Mouse (Mus musculus): ENCODE data around the gene Asic4.
A peak's percentile ranks its signal among the peaks of the same experiment; 100 is the strongest.

The Asic4 gene

GRCm38 (mm10) chr1:75469287-75469825 is 19.1 kb downstream of the Asic4 start:
- peak in 1 of 2 experiments; percentile 21 for DNase-seq

DNA sequence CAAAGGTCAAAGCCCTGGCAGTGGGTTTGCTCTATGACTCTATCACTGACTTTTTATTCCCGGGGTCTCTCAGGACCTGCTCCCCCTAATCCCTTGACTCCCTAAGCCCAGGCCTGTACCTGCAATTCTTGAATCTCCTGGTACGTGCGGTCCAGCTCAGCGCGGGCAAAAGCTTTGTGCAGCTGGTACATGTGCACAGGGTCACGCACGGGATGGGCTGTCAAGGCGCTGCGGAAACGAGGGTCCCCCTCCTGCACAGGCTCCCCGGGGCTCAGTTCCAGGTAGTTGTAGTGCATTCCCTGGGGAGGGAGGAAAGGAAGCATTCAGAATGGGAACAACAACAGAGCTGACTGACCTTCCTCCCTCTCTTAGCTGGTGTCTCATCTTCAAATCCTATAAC is 26.2 kb downstream of the Asic4 start:
- DNase-seq, result no peak

- peak; percentile 96 for DNase-seq
These were observed 27.2 kb downstream of the Asic4 start for GRCm38 (mm10) chr1:75477264-75477965.

DNA sequence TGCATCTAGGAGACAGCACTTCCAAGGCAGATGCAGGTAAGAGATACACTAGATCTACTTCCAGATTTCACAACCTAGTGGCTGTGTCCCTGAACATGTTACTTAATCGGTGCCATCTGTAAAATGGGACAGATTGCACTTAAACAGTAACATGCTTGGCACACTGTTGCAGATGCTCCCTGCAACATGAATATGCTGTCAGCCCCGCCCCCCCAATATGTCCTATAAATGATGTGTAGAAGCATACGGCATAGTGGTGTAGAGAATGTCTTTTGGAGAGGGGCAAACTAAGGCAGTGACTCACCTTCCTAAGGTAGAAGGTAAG is 27.7 kb downstream of the Asic4 start:
- no peak for DNase-seq

DNA sequence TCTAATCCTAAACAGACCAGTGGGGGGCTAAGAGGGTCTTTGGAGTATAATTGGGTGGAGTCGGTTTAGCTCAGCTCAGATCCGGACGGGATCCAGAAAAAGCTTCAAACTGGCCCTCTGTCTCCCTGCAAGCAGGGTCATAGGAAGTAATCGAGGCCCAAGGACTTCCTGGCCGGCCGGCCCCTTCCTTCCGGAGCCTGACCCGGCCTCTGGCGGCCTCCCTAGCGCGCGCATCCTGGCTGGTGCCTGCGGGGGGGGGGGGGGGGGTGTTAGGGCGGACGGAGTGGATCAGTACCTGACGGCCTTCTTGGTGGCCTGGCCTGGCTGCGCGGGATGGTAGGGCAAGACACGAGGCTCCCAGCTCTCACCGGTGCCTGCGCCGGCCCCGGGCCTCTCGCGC is 28.3 kb downstream of the Asic4 start:
- peak in 1 of 2 experiments; percentile 50 for DNase-seq

DNA sequence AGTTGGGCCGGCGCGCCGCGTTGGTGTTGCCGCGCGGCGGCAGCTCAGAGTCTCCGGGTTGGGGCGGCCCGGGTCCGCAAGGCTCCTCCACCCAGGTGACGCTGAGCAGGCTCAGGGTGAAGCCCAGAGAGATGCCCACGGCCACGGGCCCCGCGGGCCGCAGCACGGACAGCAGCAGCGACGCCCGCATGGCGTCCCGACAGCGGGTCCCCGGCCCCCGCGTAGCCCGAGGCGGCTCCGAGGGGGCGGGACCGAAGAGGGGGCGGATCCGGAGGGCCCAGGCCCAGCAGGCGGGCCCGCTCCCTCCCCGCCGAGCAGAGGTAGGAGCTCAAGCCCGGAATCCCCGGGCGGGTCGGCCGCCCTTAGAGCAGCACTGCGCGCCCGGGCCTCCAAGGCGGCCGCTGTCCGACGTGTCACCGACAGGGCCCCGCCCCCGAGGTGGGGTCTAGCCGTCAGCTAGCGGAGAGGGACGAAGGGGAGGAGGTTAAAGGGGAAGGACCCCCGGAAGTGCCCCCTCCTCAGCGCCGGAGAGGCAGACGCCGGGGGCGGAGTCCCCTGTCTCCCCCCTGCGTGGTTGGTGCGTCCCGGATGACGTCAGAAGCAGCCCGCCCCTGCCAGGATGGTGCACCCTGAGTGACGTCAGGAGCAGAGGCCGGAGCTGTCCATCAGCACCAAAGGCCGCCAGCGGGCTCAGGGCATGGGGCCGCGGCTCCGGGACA is 28.8 kb downstream of the Asic4 start, which contains the start of the genes Chpf and Tmem198:
Gene Chpf, minus strand, starts transcription at position 392 of the 719 bp plus-strand sequence.
Gene Tmem198, plus strand, starts transcription at position 617 of the 719 bp plus-strand sequence.
- DNase-seq, result peak; percentile 98 to 99

DNA sequence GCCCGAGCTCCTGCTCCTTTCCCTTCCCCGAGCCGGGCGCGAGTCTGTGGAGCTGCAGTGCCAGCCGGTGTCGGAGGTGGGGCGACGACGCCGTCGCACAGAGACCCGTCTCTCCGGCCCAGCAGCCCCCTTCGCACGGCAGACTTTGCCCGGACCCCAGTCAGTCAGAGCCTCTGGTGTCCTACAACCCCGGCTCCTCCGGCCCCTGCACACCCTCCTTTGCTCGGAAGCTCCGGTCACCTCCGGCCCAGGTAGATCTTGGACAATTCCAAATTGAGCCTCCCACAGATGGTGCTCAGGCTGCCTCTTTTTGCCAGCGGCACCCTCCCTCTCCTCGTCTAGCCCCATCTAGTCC is 29.4 kb downstream of the Asic4 start:
- DNase-seq, result no peak

DNA sequence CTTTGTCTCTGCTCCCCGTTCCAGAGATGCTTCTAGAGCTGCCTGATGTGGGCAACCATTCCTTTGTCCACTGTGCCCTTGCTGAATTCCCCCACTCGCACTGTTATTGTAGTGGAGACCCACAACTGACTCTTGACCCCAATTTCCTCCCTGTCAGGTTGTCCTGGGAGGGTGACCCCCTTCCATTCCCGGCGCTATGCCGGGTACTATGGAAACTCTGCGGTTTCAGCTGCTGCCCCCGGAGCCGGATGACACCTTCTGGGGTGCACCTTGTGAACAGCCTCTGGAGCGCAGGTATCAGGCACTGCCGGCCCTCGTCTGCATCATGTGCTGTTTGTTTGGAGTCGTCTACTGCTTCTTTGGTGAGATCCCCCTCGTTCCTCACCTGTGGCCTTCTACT is 29.8 kb downstream of the Asic4 start:
- DNase-seq, result peak in 1 of 2 experiments; percentile 46

- DNase-seq, result no peak
These were observed 30.5 kb downstream of the Asic4 start for GRCm38 (mm10) chr1:75480735-75481134.

GRCm38 (mm10) chr1:75486561-75486960 is 36.3 kb downstream of the Asic4 start:
- DNase-seq, result no peak

DNA sequence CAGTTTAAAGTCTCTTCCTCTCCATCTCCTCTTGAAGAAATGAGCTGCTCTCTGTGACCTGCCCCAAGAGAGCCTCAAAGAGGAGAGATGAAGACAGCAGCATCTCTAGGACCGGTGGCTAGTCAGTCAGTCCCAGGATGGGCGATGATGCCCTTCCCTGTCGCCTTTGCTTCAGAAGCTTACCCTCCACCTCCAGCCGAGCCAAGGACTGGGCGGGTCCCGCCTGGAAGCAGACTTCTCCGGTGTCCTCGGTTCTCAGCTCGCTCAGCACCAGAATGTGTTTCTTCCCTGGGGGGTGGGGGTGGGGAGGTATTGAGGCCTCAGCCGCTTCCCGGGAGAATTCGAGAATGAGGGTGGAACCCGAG is 36.8 kb downstream of the Asic4 start:
- DNase-seq, result no peak

DNA sequence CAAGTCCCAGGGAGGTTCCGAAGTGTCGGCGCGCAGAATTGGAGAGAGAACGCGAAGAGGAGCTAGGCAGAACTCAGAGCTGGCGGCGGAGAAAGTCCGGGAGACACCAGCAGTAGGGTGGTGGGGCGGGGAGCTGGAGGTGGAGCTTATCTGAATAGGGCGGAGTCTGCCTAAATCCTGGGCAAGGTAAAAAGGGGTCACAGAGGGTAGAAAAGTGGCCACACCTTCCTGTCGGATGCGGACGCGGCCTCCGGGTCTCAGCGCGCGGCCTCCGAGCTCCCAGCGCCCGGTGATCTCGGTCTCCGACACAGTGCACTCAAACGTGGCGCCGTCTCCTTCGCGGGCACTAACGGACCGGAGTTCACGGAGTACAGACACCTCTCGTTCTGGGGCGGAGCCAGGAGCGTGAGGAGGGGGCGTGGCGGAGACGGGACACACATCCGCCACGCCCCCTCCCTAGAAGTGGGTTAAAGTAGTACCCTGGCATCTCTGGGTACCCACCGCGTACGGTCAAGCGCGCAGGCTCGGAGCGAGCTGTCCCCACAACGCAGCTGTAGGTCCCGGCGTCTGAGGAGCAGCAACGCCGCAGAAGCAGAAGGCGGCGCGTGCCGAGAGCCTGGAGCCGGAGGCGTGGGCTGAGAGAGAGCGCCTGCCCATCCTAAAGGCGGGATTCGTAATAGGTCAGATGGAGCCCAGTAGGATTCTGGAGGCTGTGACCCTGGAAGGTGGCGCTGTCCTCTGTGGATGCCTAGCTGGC is 37.3 kb downstream of the Asic4 start:
- peak; percentile 83 to 85 for DNase-seq

DNA sequence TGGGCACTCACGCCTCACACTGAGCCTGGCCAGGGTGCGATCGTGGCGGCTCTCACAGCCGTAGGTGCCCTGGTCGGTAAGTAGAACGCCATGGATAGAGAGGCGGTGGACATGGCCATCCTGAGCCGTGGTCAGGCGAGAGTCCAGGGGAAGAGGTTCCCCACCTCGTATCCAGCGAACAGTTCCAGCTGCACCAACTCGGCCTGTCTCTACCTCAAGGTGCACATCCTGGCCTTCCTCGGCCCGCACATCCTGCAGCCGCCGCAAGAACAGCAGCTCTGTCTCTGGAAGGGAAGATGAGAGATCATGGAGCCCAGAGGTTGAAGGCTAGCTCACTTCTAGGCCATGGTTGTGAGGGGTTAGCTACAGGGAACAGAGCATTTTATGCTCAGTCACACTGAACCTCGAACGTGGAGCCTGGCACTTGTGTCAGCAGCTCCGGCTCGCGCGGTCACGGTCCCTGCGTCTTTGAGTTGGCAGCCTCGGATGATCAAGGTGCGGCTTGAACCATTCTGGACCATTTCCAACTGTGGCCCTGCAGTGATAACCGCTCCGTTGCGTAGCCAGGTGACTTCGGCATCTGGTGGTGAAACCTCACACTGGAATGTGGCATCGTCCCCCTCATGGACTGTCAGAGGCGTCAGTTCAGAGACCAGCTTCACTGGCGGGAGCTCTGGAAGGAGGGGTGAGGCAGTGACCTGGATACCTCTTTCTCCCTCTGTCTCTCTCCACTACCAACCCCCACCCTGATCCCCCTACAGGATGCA is 40.7 kb downstream of the Asic4 start:
- DNase-seq, result no peak

GRCm38 (mm10) chr1:75492579-75493170 is 42.4 kb downstream of the Asic4 start:
- no peak for DNase-seq

DNA sequence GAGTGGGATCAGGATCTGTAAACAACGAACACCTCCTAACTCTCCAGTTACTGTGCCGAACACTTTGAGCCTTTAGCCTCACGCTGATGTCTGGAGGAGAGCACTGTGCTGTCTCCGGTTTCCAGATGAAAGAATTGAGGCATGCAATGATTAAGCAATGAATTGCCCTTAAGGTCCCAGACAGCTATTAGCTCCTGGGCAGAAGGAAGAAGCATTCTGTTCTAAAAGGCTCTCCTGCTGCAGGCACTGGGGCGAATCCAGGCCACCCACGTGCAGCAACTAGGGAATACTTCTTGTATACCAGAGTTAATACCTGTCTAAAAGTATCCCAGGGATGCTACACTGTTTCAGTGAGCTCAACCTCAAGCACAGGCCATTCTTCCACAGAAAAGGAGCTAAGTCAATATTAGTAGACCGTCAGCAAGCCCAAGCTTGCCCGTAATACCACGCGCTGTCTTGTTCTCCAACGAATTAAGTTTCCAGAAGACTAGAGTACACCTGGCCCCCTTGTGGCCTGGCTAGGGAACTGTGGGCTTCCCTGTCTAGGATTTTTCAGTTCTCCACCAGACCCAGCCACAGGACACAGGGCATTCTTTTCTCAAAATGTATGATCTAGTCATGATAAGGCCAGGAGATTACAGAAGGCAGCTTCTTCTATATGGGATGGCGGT is 44.8 kb downstream of the Asic4 start:
- peak; percentile 69 to 72 for DNase-seq

GRCm38 (mm10) chr1:75498897-75499296 is 48.7 kb downstream of the Asic4 start:
- no peak for DNase-seq

DNA sequence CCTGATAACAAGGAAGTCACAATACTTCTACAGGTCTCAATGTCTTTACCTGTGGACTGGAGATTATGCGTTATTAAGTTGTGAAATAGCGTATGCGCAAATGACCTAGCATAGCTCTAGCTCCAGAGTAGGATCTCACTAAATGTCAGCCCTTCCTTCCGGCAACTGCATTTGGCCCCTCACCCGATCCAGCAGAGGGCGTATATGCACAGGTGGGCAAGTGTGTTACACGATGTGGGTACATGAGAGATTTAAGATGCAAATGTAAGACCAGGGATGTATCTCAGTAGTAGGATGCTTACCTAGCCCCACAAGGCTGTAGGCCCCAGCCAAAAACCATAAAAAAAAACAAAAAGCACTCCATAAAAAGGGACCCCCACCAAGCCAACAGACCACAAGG is 49.2 kb downstream of the Asic4 start:
- DNase-seq, result no peak

- no peak for DNase-seq
These were observed 51.7 kb downstream of the Asic4 start for GRCm38 (mm10) chr1:75501905-75502304.

DNA sequence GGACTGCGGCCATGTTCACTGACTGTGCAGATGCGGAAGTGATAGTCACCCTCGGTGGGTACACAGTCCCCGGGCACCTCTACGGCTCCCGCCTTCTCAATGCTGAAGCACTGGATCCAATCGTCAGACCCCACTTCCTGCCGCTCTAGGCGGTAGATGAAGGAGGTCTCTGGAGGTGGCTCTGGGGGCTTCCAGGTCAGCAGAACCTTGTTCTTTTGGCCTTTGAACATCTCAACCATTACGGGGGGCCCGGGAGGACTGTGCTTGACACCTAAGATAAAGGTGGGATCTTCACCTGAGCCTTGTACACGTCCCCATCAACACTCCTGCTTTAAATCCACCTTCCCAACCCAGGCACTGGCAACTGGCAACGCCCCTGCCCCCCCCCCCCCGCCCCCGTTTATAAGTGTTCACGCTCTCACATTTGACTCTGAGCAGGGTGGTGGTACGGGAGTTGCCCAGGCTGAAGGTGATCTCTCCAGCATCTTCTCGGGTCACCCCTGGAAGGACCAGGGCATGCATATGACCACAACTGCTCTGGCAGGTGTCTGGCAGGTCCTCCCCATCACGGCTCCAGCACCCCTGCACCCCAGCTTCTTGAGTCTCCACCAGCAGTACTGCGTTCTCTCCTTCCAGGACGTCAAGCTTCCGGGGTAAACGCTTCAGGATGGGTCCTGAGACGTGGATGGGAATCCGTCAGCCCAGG is 52.9 kb downstream of the Asic4 start:
- DNase-seq, result no peak

GRCm38 (mm10) chr1:75503651-75503980 is 53.4 kb downstream of the Asic4 start:
- DNase-seq, result no peak

Measured in cerebellum, postnatal 14 days (tissue).